Mouse (Mus musculus): ENCODE data around the gene Fam102a.

DNA sequence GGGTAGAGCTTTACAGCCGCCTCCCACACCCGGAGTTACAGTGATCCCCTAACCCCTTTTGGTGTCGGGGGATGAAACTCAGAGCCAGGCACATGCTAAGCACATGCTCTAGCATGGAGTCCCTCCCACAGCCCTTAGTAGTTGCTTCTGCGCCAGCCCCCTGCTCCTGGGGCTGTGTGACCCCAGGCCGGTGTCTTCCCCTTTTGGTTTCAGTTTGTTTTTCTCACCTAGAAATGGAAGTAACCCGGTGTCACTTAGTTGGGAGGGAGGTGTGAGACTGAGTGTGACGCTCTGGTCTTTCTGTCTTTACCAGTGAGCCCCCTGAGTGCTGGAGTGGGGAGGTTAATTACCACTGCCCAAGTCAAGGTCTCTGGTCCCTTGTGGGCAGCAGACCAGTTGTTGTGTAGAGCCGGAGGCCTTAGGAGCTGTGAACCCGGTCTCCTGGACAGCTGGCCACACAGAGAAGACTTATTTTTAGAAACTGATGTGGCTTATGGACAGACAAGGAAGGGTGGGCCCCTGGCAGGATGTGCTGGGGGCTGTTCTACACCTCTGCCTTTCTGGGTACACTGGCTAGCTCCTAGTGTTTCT is 52.7 kb downstream of the Fam102a start:
- TF ChIP-seq CTCF (IDR thresholded peaks at IDR 0.05; ENCODE audit: control insufficient read depth, insufficient read depth, insufficient read length) (no peak), MAX (IDR thresholded peaks at IDR 0.05) (no peak), FOSL1 (IDR thresholded peaks at IDR 0.05; ENCODE audit: insufficient read depth, low read length, poor library complexity, severe bottlenecking) (no peak), USF1 (IDR thresholded peaks at IDR 0.05; ENCODE audit: low read depth) (no peak), MYOG (IDR thresholded peaks at IDR 0.05; ENCODE audit: control insufficient read depth, extremely low read depth, insufficient read length) (no peak)
